Mouse (Mus musculus) C2C12 (cell line): ENCODE data around the gene Ifit2. TPM values are rescaled to one million over a fixed set of nuclear protein-coding genes. Genes with fewer than 3 reads are reported as not detected.

ENCODE experiments used
- H3K27me3 ChIP-seq: one replicate; pipeline ENCODE4 v1.6.1; 2011; ENCODE audit not compliant: control insufficient read depth, insufficient read depth, insufficient read length
- H3K36me3 ChIP-seq: one replicate; pipeline ENCODE4 v1.6.1; 2011; ENCODE audit not compliant: control insufficient read depth, insufficient read depth
- H3K4me3 ChIP-seq: one replicate; pipeline ENCODE4 v1.5.1; 2011; ENCODE audit warnings: mild to moderate bottlenecking, control low read depth; ENCODE audit not compliant: poor library complexity, insufficient read depth, severe bottlenecking
- H3K79me2 ChIP-seq: one replicate; pipeline ENCODE4 v1.6.1; 2011; ENCODE audit not compliant: control insufficient read depth, insufficient read depth
- H3K79me3 ChIP-seq: one replicate; pipeline ENCODE4 v1.6.1; 2011; ENCODE audit warnings: low read depth, control low read depth
- H3ac ChIP-seq: one replicate; pipeline ENCODE3; 2011; ENCODE audit warnings: low read depth; ENCODE audit not compliant: control insufficient read depth, insufficient read length
- CEBPB ChIP-seq: IDR thresholded peaks from one replicate; pipeline ENCODE4 v1.6.1; 2011; ENCODE audit warnings: low read depth, mild to moderate bottlenecking, control low read depth, moderate library complexity
- CTCF ChIP-seq: IDR thresholded peaks from one replicate; pipeline ENCODE4 v1.5.1; 2011; ENCODE audit not compliant: control insufficient read depth, insufficient read depth, insufficient read length
- FOSL1 ChIP-seq: IDR thresholded peaks from one replicate; pipeline ENCODE4 v1.8.0; 2011; ENCODE audit warnings: mild to moderate bottlenecking, low read length; ENCODE audit not compliant: poor library complexity, insufficient read depth, severe bottlenecking
- MAX ChIP-seq: IDR thresholded peaks from one replicate; pipeline ENCODE4 v1.6.1; 2011; ENCODE audit warnings: mild to moderate bottlenecking, control low read depth
- MYOD1 ChIP-seq: IDR thresholded peaks from one replicate; pipeline ENCODE4 v1.6.1; 2011; ENCODE audit warnings: low read depth; ENCODE audit not compliant: control insufficient read depth, insufficient read length
- MYOG ChIP-seq: IDR thresholded peaks from one replicate; pipeline ENCODE4 v1.6.1; 2011; ENCODE audit not compliant: control insufficient read depth, insufficient read length; ENCODE audit errors: extremely low read depth
- USF1 ChIP-seq: IDR thresholded peaks from one replicate; pipeline ENCODE4 v1.6.1; 2011; ENCODE audit warnings: low read depth, mild to moderate bottlenecking, control low read depth, moderate library complexity
- polyA plus RNA-seq: library from polyadenylated mRNA; unstranded; fragments of >200 nt; fragmentation: generic; extraction: Trizol; gene quantifications from one replicate; pipeline ENCODE4 v1.2.1, GENCODE M21; 2012; ENCODE audit warnings: missing spikeins

The Ifit2 gene
- polyA plus RNA-seq, 1 experiment: 1.6 TPM

DNA sequence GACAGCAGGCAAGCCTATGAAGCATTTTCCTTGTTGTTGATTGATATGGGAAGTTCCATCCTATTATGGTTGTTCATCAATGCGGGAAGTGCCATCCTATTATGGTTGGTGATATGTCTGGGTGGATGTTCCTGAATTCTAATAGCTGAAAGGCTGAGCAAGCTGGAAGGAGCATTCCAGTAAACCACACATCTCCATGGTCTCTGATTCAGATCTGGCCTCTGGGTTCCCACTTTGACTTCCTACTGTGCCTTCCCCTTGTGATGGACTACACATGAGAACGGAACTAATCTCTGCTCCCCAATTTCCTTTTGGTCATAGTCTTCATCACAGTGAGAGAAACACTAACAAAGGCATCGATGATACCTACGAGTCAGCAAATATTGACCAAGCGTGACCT is 70.4 kb downstream of the Ifit2 start:
- Histone ChIP-seq H3K79me3 (no peaks in the 10 kb centered on the region), H3K36me3 (no peaks in the 10 kb centered on the region), H3K79me2 (no peaks in the 10 kb centered on the region), H3ac (no peak overlapping the region), H3K27me3 (peaks cover 18% of the 10 kb centered on the region), H3K4me3 (no peak overlapping the region)
- TF ChIP-seq FOSL1 (no peak), CTCF (no peak), MYOG (no peak), MYOD1 (no peak), MAX (no peak), USF1 (no peak), CEBPB (no peak)

DNA sequence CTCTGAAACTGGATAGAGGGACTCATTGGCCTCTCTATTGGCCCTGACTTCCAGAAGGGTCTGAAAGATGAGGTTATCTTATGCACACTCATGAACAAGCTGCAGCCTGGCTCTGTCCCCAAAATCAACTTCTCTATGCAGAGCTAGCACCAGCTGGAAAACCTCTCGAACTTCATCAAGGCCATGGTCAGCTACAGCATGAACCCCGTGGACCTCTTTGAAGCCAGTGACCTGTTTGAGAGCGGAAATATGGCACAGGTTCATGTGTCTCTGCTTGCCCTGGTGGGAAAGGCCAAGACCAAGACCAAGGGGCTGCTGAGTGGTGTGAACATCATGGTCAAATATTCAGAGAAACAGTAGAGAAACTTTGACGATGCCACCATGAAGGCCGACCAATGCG is 73.3 kb downstream of the Ifit2 start:
- Histone ChIP-seq H3ac (no peak overlapping the region), H3K4me3 (no peak overlapping the region), H3K79me3 (no peaks in the 10 kb centered on the region), H3K79me2 (no peaks in the 10 kb centered on the region), H3K27me3 (peaks cover 19% of the 10 kb centered on the region), H3K36me3 (no peaks in the 10 kb centered on the region)
- no peak for TF ChIP-seq MAX
- no peak for TF ChIP-seq FOSL1
- no peak for TF ChIP-seq USF1
- no peak for TF ChIP-seq MYOD1

DNA sequence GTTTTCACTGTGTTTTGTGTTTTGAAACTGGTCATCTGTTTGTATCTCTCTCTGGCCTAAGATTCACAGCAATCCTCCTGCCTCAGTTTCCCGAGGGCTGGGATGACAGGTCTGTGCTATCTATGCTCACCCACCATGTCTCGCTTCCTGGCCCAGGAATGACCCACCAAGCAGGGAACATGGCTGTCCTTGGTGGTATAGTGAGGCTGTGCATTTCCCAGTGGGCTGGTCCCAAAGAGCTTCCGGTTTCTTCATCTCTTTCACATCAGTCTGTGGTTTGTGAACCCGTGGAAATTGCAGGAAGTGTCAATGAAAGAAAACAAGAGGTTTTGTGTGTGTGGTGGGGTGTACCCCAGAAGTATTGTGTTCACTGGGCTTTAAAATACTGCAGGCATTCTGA is 74.2 kb downstream of the Ifit2 start:
- no peaks in the 10 kb centered on the region for H3K79me3 ChIP-seq
- TF ChIP-seq CTCF (no peak), FOSL1 (no peak), MYOD1 (no peak), MYOG (no peak), USF1 (no peak), MAX (no peak), CEBPB (no peak)
- H3ac ChIP-seq: no peak overlapping the region
- H3K4me3 ChIP-seq: no peak overlapping the region
- H3K36me3 ChIP-seq: no peaks in the 10 kb centered on the region
- no peaks in the 10 kb centered on the region for H3K79me2 ChIP-seq
- peaks cover 18% of the 10 kb centered on the region for H3K27me3 ChIP-seq

Other genes starting within 250 kb of the Ifit2 start
- gene Ch25h, start 75.5 kb upstream of the Ifit2 start, polyA plus RNA-seq: 0.30 TPM
- gene Lipa, start 23.2 kb upstream of the Ifit2 start, polyA plus RNA-seq: 8.8 TPM
- 0.05 TPM for gene Ifit3, start 32.8 kb downstream of the Ifit2 start, polyA plus RNA-seq
- not detected for gene Ifit1bl1, start 51.3 kb downstream of the Ifit2 start, polyA plus RNA-seq
- not detected for gene Ifit3b, start 57.3 kb downstream of the Ifit2 start, polyA plus RNA-seq
- not detected for gene Ifit1bl2, start 90.0 kb downstream of the Ifit2 start, polyA plus RNA-seq
- 0.01 TPM for gene Ifit1, start 90.2 kb downstream of the Ifit2 start, polyA plus RNA-seq
- 0.01 TPM for gene Slc16a12, start 196.6 kb downstream of the Ifit2 start, polyA plus RNA-seq